Mouse (Mus musculus): ENCODE data around the gene Gm572. TPM values are rescaled to one million over a fixed set of nuclear protein-coding genes. Genes with fewer than 3 reads are reported as not detected.

The Gm572 gene
- polyA plus RNA-seq (2012; rRNA removed): not detected in 2 replicates

DNA sequence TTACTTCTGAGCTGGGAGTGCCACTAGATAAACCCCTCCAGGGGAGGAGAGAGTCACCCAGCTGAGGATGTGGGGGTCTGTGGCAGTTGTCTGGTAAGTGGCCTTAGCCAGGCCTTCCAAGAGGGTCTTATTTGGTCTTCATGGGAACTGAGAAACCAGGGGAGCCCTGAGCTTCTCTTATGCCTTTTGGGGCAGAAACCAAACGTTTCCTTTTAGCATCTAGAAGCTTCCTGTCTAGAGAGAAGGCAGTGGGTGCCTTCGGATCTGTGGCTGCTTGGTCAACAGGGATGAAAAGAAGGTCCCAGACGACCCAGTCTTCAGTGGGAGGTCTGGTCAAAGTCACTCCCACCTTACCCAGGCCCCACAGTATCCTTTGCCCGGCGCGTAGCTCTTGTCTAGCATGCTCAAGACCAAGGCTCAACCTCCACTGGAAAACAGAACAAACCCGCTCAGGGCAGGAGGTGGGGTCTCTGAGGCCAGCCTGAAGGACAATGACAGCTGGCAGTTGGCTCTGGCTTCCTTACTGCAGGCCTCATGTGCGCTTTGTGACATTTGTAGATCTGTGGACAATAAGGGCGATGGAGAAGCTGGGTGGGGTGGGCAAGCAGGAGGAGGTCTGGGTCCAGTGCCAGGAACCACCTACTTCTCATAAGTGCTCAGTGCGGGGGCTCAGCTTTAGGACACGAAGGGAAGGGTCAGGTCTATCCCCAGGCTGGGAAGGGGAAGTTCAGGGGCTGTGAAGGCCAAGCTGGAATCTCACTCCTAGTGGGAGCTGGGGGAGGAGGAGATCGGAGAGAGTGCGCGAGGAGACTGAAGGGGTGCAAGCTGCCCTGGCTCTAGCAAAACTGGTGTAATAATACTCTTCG, at the start of gene Gm572:
TSS of gene Gm572 (plus strand) at position 27 of the 866 bp plus-strand sequence.

DNA sequence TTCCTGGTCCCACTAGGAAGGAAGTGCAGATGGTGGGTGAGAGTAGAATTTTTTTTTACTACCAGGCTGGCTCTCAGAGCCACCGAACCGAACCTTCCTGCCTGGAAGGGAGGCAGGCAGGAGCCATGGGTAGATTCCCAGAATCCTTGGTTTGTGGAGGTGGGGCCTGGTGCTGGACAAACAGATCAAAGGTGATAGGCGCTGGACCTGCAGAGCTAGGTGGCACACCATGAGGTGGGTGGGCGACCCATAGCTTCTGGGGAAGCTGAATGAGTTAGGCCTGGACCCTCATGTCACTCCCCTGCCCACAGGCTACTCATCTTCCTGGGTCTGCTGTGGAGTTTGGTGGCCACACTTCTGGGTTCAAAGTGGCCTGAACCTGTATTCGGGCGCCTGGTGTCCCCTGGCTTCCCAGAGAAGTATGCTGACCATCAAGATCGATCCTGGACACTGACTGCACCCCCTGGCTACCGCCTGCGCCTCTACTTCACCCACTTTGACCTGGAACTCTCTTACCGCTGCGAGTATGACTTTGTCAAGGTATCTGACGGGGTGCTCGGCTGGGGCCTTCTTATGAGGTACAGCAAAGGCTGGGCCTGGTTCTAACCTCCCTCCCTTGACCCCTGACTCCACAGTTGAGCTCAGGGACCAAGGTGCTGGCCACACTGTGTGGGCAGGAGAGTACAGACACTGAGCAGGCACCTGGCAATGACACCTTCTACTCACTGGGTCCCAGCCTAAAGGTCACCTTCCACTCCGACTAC, 40.6 kb upstream of the Gm572 start, which contains the start of gene Masp2:
TSS of gene Masp2 (plus strand) at position 198 of the 764 bp plus-strand sequence.

DNA sequence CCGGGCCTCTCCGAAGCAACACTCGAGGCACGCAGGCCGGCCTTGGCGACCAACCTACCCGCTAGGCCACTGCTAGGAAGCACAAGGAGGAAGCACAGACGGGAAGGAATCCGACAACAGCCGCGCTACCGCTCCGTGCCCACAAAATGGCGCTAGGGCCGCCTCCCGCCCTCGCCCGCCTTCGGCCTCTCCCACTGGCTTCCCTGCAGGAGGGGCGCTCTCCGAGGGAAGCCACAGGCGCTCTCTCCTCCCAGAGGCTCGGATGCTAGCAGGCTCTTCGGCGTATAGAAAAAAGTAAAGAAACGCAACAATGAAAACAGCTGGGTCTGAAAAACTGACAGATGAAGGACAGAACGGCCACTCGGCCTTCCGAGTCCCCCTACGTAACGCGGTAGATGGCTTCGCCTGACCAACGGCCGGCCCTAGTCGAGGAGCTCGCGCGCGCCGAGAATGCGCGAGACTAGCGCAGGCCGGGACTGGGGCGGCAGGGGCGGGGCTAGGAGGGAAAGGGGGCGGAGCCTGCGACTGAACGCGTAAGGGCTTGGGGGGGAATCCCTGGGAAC, 16.4 kb upstream of the Gm572 start, which contains the start of gene Tardbp:
TSS of gene Tardbp (minus strand) at position 397 of the 563 bp plus-strand sequence.

Other genes starting within 250 kb of the Gm572 start
- gene Ubiad1, start 198.5 kb upstream of the Gm572 start, polyA plus RNA-seq (2012; rRNA removed): 12.3 and 12.4 TPM in 2 replicates
- gene Mtor, start 194.7 kb upstream of the Gm572 start, polyA plus RNA-seq (2012; rRNA removed): 28.3 and 29.1 TPM in 2 replicates
- 0.17 and 0.23 TPM in 2 replicates for gene Angptl7, start 142.9 kb upstream of the Gm572 start, polyA plus RNA-seq (2012; rRNA removed)
- gene Exosc10, start 84.9 kb upstream of the Gm572 start, polyA plus RNA-seq (2012; rRNA removed): 62.4 and 64.4 TPM in 2 replicates
- 109 and 120 TPM in 2 replicates for gene Srm, start 51.8 kb upstream of the Gm572 start, polyA plus RNA-seq (2012; rRNA removed)
- 2.0 and 2.4 TPM in 2 replicates for gene Masp2, start 40.8 kb upstream of the Gm572 start, polyA plus RNA-seq (2012; rRNA removed)
- 449 and 471 TPM in 2 replicates for gene Tardbp, start 16.3 kb upstream of the Gm572 start, polyA plus RNA-seq (2012; rRNA removed)
- 2.0 and 2.1 TPM in 2 replicates for gene Casz1, start 161.1 kb downstream of the Gm572 start, polyA plus RNA-seq (2012; rRNA removed)